Mouse (Mus musculus): ENCODE results near the gene 4930415O20Rik. TPM values are rescaled to one million over a fixed set of nuclear protein-coding genes. Genes with fewer than 3 reads are reported as not detected.
"Not testable (repeated sequence)": the region's sequence is repeated elsewhere in the genome, so short reads cannot be mapped to it uniquely, and the experiment has no call there.

Gene 4930415O20Rik
- total RNA-seq, 2 experiments from 2014 or later: not detected

GRCm38 (mm10) chr15:98568256-98569033 is 2.4 kb upstream of the 4930415O20Rik start:
- DNase-seq (ENCODE audit: low spot score in 2 of 2): no peak

- DNase-seq (ENCODE audit: low spot score in 2 of 2): no peak
Measured at GRCm38 (mm10) chr15:98569216-98569615, 1.6 kb upstream of the 4930415O20Rik start.

GRCm38 (mm10) chr15:98569795-98570365 is 924 bp upstream of the 4930415O20Rik start:
- no peak for DNase-seq (ENCODE audit: low spot score in 2 of 2)

GRCm38 (mm10) chr15:98573293-98573692 is 2.5 kb downstream of the 4930415O20Rik start:
- no peak for DNase-seq (ENCODE audit: low spot score in 2 of 2)

GRCm38 (mm10) chr15:98579310-98579709 is 8.5 kb downstream of the 4930415O20Rik start:
- no peak for DNase-seq (ENCODE audit: low spot score in 2 of 2)

- DNase-seq (ENCODE audit: low spot score in 2 of 2): peak; percentile 81 to 87
Measured at GRCm38 (mm10) chr15:98579795-98580464, 9.1 kb downstream of the 4930415O20Rik start.

GRCm38 (mm10) chr15:98582410-98582809 is 11.6 kb downstream of the 4930415O20Rik start:
- DNase-seq (ENCODE audit: low spot score in 2 of 2): peak; percentile 27 to 37

- no peak for DNase-seq (ENCODE audit: low spot score in 2 of 2)
Measured at GRCm38 (mm10) chr15:98582996-98583395, 12.2 kb downstream of the 4930415O20Rik start.

GRCm38 (mm10) chr15:98585421-98585820 is 14.6 kb downstream of the 4930415O20Rik start:
- no peak for DNase-seq (ENCODE audit: low spot score in 2 of 2)

GRCm38 (mm10) chr15:98586141-98586540 is 15.3 kb downstream of the 4930415O20Rik start:
- DNase-seq (ENCODE audit: low spot score in 2 of 2): not testable (repeated sequence)

GRCm38 (mm10) chr15:98587751-98588150 is 16.9 kb downstream of the 4930415O20Rik start:
- no peak for DNase-seq (ENCODE audit: low spot score in 2 of 2)

GRCm38 (mm10) chr15:98589640-98590336 is 19.0 kb downstream of the 4930415O20Rik start:
- no peak for DNase-seq (ENCODE audit: low spot score in 2 of 2)

- no peak for DNase-seq (ENCODE audit: low spot score in 2 of 2)
Measured at GRCm38 (mm10) chr15:98591396-98591795, 20.6 kb downstream of the 4930415O20Rik start.

GRCm38 (mm10) chr15:98594193-98594592 is 23.4 kb downstream of the 4930415O20Rik start:
- DNase-seq (ENCODE audit: low spot score in 2 of 2): no peak

- no peak for DNase-seq (ENCODE audit: low spot score in 2 of 2)
Measured at GRCm38 (mm10) chr15:98595049-98595448, 24.2 kb downstream of the 4930415O20Rik start.

- no peak for DNase-seq (ENCODE audit: low spot score in 2 of 2)
Measured at GRCm38 (mm10) chr15:98596609-98597008, 25.8 kb downstream of the 4930415O20Rik start.

GRCm38 (mm10) chr15:98600036-98600709 is 29.4 kb downstream of the 4930415O20Rik start:
- DNase-seq (ENCODE audit: low spot score in 2 of 2): no peak

GRCm38 (mm10) chr15:98601832-98602190 is 31.0 kb downstream of the 4930415O20Rik start:
- no peak for DNase-seq (ENCODE audit: low spot score in 2 of 2)

GRCm38 (mm10) chr15:98602191-98602881 is 31.5 kb downstream of the 4930415O20Rik start:
- no peak for DNase-seq (ENCODE audit: low spot score in 2 of 2)

GRCm38 (mm10) chr15:98602921-98603458 is 32.2 kb downstream of the 4930415O20Rik start:
- no peak for DNase-seq (ENCODE audit: low spot score in 2 of 2)

Measured in layer of hippocampus, postnatal 14 days (tissue).